Mouse (Mus musculus) myocyte (in vitro differentiated cells): ENCODE measurements at regions not wholly inside any gene's neighbourhood (a gene's known extent, or its start where the extent isn't known, plus 50 kb on each side); places are given as distances from the start of the nearest gene placed in this dataset.

Experiments used
- MYOG ChIP-seq, 3 experiments: IDR thresholded peaks; one replicate each; pipeline ENCODE4 v1.6.1; 2011; ENCODE audit warnings: control low read depth in 2 of 3, low read depth in 2 of 3, mild to moderate bottlenecking in 2 of 3; ENCODE audit not compliant: insufficient read length in 2 of 3, control insufficient read depth in 1 of 3, insufficient read depth in 1 of 3
- POLR2A ChIP-seq: IDR thresholded peaks from one replicate; pipeline ENCODE4 v1.6.1; 2011; ENCODE audit warnings: low read depth, mild to moderate bottlenecking, control low read depth, moderate library complexity; ENCODE audit not compliant: insufficient read length
- POLR2AphosphoS2 ChIP-seq: IDR thresholded peaks from one replicate; pipeline ENCODE4 v1.6.1; 2011; ENCODE audit warnings: low read depth, control low read depth; ENCODE audit not compliant: insufficient read length
- TCF3 ChIP-seq: IDR thresholded peaks from one replicate; pipeline ENCODE4 v1.6.1; 2011; ENCODE audit warnings: low read depth, control low read depth; ENCODE audit not compliant: insufficient read length

DNA sequence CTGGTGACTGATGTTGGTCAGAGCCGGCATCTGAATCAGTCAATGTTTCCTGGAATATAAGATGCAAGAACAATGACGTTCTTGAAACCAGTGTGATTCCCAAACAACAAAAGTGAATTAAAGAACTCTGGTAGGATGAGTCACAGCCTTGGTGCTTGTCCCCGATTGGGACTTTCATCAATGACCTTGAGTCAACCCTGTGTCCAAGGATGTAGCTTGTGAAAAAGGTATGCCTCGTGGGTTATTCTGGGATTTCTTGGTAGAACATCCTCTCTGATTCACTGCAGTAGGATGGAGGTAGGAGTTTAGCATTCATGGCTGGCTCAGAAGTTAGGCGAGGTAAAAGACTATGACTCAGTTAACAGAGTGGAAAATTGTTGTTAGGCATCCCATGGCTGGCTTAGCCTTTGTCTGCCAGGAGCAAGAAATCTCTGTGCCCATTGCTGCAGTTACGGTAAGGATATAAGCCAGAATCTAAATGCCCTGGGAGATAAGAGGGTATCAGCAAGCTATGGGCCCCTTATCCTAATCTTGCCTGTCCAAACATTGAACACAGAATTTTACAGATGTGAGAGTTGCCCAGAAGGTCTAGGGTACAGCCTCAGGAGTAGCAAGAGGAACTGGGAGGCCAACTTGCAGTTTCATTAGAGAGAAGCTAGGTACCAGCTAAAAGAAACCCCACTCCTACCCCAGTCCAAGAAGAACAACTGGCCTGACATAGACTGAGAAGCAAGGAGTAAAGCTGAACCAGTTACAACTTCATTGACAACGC is 55.9 kb upstream of the Ralgps2 start:
- TF ChIP-seq POLR2A = no peak
- TF ChIP-seq TCF3 = no peak
- no peak for TF ChIP-seq POLR2AphosphoS2
- TF ChIP-seq MYOG (IDR thresholded peaks at IDR 0.05; ENCODE audit: control insufficient read depth in 1 of 3, insufficient read depth in 1 of 3, insufficient read length in 2 of 3, low read depth in 2 of 3) = no peak
